Mouse (Mus musculus) embryonic facial prominence, embryonic 13.5 days (tissue): Measurements from ENCODE around the gene Lemd1. TPM values are rescaled to one million over a fixed set of nuclear protein-coding genes. Genes with fewer than 3 reads are reported as not detected.

Experiments
- ATAC-seq: fragments of 200-750 bp; cut with Nextera tagmentation; 2 replicates; pipeline ENCODE4 v1.8.0; 2017; ENCODE audit warnings: low read depth; ENCODE audit not compliant: insufficient number of reproducible peaks, insufficient read depth, low FRiP score, low TSS enrichment
- H3K27ac ChIP-seq: fragments of 300-500 bp; sonication (generic); 2 replicates; pipeline ENCODE4 v1.5.1; 2015; ENCODE audit warnings: moderate library complexity, mild to moderate bottlenecking, inconsistent platforms
- H3K27me3 ChIP-seq: fragments of 300-500 bp; sonication (generic); 2 replicates; pipeline ENCODE4 v1.6.1; 2015; ENCODE audit warnings: mild to moderate bottlenecking, inconsistent platforms
- H3K36me3 ChIP-seq: fragments of 300-500 bp; sonication (generic); 2 replicates; pipeline ENCODE4 v1.6.1; 2015; ENCODE audit warnings: mild to moderate bottlenecking, inconsistent platforms
- H3K4me1 ChIP-seq: fragments of 300-500 bp; sonication (generic); 2 replicates; pipeline ENCODE4 v1.6.1; 2015; ENCODE audit warnings: inconsistent platforms
- H3K4me2 ChIP-seq: fragments of 300-500 bp; sonication (generic); 2 replicates; pipeline ENCODE4 v1.6.1; 2015; ENCODE audit warnings: moderate library complexity, mild to moderate bottlenecking, inconsistent platforms
- H3K4me3 ChIP-seq: fragments of 300-500 bp; sonication (generic); 2 replicates; pipeline ENCODE4 v1.5.1; 2015; ENCODE audit warnings: mild to moderate bottlenecking, inconsistent platforms
- H3K9ac ChIP-seq: fragments of 300-500 bp; sonication (generic); 2 replicates; pipeline ENCODE4 v1.6.1; 2015; ENCODE audit warnings: mild to moderate bottlenecking, inconsistent platforms
- H3K9me3 ChIP-seq: fragments of 300-500 bp; sonication (generic); 2 replicates; pipeline ENCODE4 v1.6.1; 2016; ENCODE audit warnings: inconsistent platforms
- WGBS: fragments of 180-500 bp; shearing (Covaris S2); methylation state at CpG from one replicate; pipeline ENCODE4 v1.1.7; 2015; ENCODE audit warnings: mixed read lengths; 5-methylcytosine and 5-hydroxymethylcytosine counted together
- polyA plus RNA-seq: library from polyadenylated mRNA; unstranded; fragments of >200 nt; fragmentation: Nextera tagmentation; extraction: Ambion mirVana; gene quantifications from 2 replicates; pipeline ENCODE4 v1.2.1, GENCODE M21; 2015

Gene Lemd1
- polyA plus RNA-seq, 1 experiment from 2014 or later: 1.2 TPM

GRCm38 (mm10) chr1:132229667-132230066, 38.4 kb downstream of the Lemd1 start, which contains the start of gene Gm10188:
TSS of gene Gm10188 (minus strand) at chr1:132229767.
- H3K4me1 ChIP-seq: no peaks in the 10 kb centered on the region
- 78% methylated on average over 3 of the region's 3 CpGs for WGBS
- H3K9me3 ChIP-seq: no peaks in the 10 kb centered on the region
- H3K27ac ChIP-seq: no peak within 1 kb of the TSS
- H3K36me3 ChIP-seq: no peaks in the 10 kb centered on the region
- no peak within 1 kb of the TSS for H3K9ac ChIP-seq
- no peak within 1 kb of the TSS for H3K4me2 ChIP-seq
- H3K4me3 ChIP-seq: no peak within 1 kb of the TSS
- H3K27me3 ChIP-seq: peaks cover 8% of the 10 kb centered on the region; the same call in 1 of the 2 replicates
- no peak for ATAC-seq

DNA sequence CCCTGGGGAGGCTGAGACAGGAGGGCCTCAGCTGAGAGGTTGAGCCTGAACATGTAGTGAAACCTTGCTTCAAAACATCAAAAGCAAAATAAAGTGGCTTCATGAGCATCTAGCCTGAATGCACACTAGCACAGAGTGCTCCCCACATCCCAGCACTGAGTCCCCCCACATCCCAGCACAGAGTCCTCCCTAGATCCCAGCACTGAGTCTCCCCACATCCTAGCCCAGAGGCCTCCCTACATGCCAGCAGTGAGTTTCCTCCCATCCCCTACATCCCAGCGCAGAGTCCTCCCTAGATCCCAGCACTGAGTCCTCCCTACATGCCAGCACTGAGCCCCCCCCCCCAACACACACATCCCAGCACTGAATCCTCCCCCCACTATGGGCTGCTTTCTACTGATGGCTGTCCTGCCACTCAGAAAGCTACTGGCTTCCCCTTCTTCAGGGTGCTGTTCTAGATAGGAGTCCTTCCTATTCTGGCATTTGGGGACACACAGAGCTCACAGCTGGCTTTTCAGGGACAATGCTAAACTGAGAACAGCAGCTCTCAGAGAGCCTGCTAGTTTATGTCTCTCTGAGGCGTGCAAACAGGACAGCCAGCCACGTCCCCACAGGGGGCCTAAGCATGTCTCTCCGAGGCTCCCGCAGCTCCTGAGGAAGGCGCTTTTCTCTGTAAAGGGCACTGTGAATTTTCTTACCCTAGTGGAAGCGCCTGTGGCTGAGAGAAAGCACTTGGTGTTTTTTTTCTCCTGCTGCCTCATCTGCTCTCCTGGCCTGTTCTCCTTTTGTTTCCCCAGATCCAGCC, 40.4 kb downstream of the Lemd1 start:
- no peaks in the 10 kb centered on the region for H3K36me3 ChIP-seq
- H3K4me1 ChIP-seq: no peaks in the 10 kb centered on the region
- 31% methylated on average over 7 of the region's 7 CpGs for WGBS
- no peak overlapping the region for H3K4me2 ChIP-seq
- no peaks in the 10 kb centered on the region for H3K9me3 ChIP-seq
- H3K27me3 ChIP-seq: peaks cover 21% of the 10 kb centered on the region
- H3K4me3 ChIP-seq: no peak overlapping the region
- H3K27ac ChIP-seq: no peak overlapping the region
- no peak for ATAC-seq
- H3K9ac ChIP-seq: 0 out of 2 replicates have a peak overlapping the region, but pooled peaks have one; percentile 21

- WGBS: 20% methylated on average over 12 of the region's 12 CpGs
- no peaks in the 10 kb centered on the region for H3K36me3 ChIP-seq
- H3K27ac ChIP-seq: no peak overlapping the region
- H3K4me3 ChIP-seq: no peak overlapping the region
- no peaks in the 10 kb centered on the region for H3K9me3 ChIP-seq
- peaks cover 24% of the 10 kb centered on the region for H3K27me3 ChIP-seq
- H3K4me2 ChIP-seq: no peak overlapping the region
- no peak for ATAC-seq
- no peak overlapping the region for H3K9ac ChIP-seq
- H3K4me1 ChIP-seq: no peaks in the 10 kb centered on the region
Measured at GRCm38 (mm10) chr1:132233566-132233965, 42.3 kb downstream of the Lemd1 start.

DNA sequence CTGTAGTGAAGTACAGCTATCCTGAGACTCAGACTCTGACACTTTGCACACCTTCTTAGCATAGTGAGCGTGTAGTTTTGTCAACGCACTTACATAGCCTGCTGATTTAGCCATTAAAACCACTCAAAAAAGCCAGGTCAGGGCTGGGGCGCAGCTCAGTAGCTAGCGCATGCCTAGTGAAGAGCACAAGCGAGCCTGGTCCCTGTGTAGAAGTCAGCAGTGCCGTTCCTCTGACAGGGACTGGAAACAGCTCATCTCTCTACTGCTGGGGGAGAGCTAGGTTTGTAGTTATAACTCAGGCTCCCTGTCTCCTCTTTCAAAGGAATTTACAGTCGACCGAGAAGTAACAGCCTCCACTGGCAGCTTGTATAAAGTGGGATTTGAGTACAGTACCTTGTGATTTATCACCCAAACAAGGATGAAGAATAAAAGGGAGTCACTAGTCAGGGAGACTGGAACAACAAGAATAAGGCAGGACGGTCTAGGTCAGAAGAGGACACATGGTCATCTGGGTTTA, 43.6 kb downstream of the Lemd1 start:
- H3K9ac ChIP-seq: no peak overlapping the region
- no peaks in the 10 kb centered on the region for H3K36me3 ChIP-seq
- H3K27ac ChIP-seq: no peak overlapping the region
- H3K4me3 ChIP-seq: no peak overlapping the region
- H3K27me3 ChIP-seq: peaks cover 24% of the 10 kb centered on the region
- H3K4me1 ChIP-seq: no peaks in the 10 kb centered on the region
- 70% methylated on average over 9 of the region's 9 CpGs for WGBS
- ATAC-seq: no peak
- no peak overlapping the region for H3K4me2 ChIP-seq
- no peaks in the 10 kb centered on the region for H3K9me3 ChIP-seq

DNA sequence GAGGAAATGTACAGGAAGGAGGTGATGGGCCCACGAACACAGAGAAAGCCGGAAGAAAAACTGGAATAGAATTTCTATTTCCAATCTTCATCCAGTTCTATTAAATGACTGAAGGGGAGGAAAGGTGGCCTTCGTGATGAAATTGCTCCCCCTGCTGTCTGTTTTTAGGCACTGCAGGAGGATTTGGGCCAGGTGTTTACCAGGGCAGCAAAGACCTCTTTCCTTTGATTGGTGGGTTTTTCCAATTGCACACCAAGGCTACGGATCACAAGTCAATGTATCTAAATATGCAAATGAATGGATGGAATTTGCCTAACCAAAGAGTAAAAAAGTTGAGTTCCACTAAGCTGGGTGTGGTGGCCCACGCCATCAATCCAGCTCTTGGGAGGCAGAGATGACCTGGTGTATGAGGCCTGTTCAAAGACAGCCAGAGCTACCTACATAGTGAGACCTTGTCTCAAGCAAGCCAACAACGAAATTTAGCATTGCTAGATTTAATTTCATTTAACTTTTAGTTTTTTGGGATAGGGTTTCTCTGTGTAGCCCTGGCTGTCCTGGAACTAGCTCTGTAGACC, 46.4 kb downstream of the Lemd1 start:
- Histone ChIP-seq H3K9me3 (no peaks in the 10 kb centered on the region), H3K4me3 (no peak overlapping the region), H3K36me3 (no peaks in the 10 kb centered on the region), H3K27me3 (peaks cover 27% of the 10 kb centered on the region), H3K9ac (no peak overlapping the region), H3K4me1 (no peaks in the 10 kb centered on the region), H3K4me2 (no peak overlapping the region), H3K27ac (no peak overlapping the region)
- ATAC-seq: no peak
- 20% methylated on average over 6 of the region's 6 CpGs for WGBS

DNA sequence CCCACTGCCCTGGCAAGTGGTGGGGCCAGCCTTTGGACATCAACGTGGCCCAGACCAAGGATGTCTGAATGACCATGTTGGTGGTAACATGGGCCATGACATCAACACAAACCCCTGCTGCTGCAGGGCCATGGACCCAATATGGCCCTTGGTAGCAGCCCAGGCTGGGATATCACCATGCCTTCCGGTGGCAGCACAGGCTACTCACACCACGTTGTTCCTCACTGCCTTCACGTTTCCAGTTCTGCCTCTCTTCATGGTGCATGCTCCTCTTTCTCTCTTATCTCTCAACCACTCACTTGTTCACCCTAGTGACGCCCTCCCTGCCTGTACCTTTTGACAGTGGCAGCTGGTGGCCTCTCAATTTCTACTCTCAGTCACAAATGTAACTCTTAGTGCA, 53.8 kb downstream of the Lemd1 start:
- H3K36me3 ChIP-seq: no peaks in the 10 kb centered on the region
- H3K9ac ChIP-seq: no peak overlapping the region
- no peak overlapping the region for H3K27ac ChIP-seq
- WGBS: 76% methylated on average over 5 of the region's 5 CpGs
- no peaks in the 10 kb centered on the region for H3K4me1 ChIP-seq
- no peaks in the 10 kb centered on the region for H3K9me3 ChIP-seq
- ATAC-seq: no peak
- no peak overlapping the region for H3K4me3 ChIP-seq
- H3K27me3 ChIP-seq: 0 out of 2 replicates have a peak, but pooled peaks cover 3% of the 10 kb centered on the region
- no peak overlapping the region for H3K4me2 ChIP-seq

DNA sequence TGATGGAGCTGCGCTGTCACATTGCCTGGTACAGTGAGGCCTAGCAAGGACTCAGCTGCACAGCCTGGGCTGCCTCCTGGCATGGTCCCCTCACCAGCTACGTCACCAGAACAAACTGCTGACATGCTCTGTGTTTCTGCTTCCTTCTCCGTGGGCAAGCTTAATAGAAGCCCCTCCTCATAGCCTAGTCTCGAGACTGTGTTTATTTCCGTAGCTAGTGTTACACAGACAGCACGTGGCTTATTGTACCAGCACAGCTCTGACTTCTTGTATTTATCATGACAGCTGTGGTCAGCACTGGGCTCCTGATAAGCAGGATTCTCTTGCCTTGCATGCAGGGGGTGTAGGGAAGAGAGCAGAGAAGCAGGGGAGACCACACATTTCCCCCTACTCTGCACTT, 54.9 kb downstream of the Lemd1 start:
- ATAC-seq: no peak
- 57% methylated on average over 6 of the region's 6 CpGs for WGBS
- no peaks in the 10 kb centered on the region for H3K36me3 ChIP-seq
- no peaks in the 10 kb centered on the region for H3K9me3 ChIP-seq
- no peak overlapping the region for H3K4me3 ChIP-seq
- H3K27me3 ChIP-seq: 0 out of 2 replicates have a peak, but pooled peaks cover 2% of the 10 kb centered on the region
- H3K9ac ChIP-seq: no peak overlapping the region
- H3K4me1 ChIP-seq: no peaks in the 10 kb centered on the region
- H3K27ac ChIP-seq: no peak overlapping the region
- H3K4me2 ChIP-seq: no peak overlapping the region

- H3K27ac ChIP-seq: no peak overlapping the region
- H3K4me3 ChIP-seq: no peak overlapping the region
- H3K27me3 ChIP-seq: no peaks in the 10 kb centered on the region
- ATAC-seq: no peak
- no peaks in the 10 kb centered on the region for H3K9me3 ChIP-seq
- no peak overlapping the region for H3K4me2 ChIP-seq
- no peaks in the 10 kb centered on the region for H3K36me3 ChIP-seq
- no peak overlapping the region for H3K9ac ChIP-seq
- no peaks in the 10 kb centered on the region for H3K4me1 ChIP-seq
- WGBS: 88% methylated on average over 4 of the region's 4 CpGs
Measured at GRCm38 (mm10) chr1:132246641-132247040, 55.4 kb downstream of the Lemd1 start.

DNA sequence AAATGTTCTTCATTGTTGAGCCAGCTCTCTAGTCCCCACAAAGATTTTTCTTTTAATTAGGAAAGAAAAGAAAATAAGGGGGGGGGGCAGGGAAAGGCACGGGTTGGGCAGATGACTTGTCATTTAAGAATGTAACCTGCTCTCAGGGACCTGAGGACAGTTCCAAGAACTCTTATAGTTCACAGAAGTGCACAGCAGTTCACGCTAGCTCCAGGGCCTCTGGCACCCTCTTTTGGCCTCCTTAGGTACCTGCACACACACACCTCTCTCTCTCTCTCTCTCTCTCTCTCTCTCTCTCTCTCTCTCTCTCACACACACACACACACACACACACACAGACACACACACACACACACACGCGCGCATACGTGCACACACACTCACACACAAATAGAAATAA, 63.2 kb downstream of the Lemd1 start:
- no peak for ATAC-seq

DNA sequence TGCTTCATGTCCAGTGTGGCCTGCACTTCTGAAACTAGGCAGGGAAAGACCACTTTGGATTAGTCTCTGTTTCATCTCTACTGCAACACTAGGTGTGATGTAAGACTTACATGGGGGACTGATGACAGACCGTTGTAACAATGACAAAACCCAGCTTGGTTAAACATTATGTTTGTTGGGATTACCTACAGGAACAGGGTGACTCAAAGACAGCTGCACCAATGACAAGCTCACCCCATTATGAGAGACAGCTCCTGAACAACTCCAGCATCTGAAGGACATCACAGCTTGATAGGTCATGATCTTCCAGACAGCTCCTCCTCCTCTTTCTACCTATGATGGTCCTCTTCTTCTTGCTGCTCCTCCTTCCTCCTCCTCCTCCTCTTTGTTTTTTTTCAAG, 69.1 kb downstream of the Lemd1 start:
- Histone ChIP-seq H3K27me3 (no peaks in the 10 kb centered on the region), H3K9ac (no peak overlapping the region), H3K4me2 (no peak overlapping the region), H3K4me3 (no peak overlapping the region), H3K4me1 (no peaks in the 10 kb centered on the region; the same call in 1 of the 2 replicates), H3K36me3 (no peaks in the 10 kb centered on the region), H3K27ac (no peak overlapping the region), H3K9me3 (no peaks in the 10 kb centered on the region)
- 91% methylated on average over 1 of the region's 1 CpGs for WGBS
- ATAC-seq: no peak

More for the DNA sequence above, 63.2 kb downstream of the Lemd1 start:
- WGBS: 87% methylated on average over 6 of the region's 6 CpGs
- no peak overlapping the region for H3K9ac ChIP-seq
- H3K27ac ChIP-seq: no peak overlapping the region
- no peaks in the 10 kb centered on the region for H3K4me1 ChIP-seq
- H3K9me3 ChIP-seq: no peaks in the 10 kb centered on the region
- no peak overlapping the region for H3K4me2 ChIP-seq
- H3K27me3 ChIP-seq: no peaks in the 10 kb centered on the region
- no peaks in the 10 kb centered on the region for H3K36me3 ChIP-seq
- H3K4me3 ChIP-seq: no peak overlapping the region

DNA sequence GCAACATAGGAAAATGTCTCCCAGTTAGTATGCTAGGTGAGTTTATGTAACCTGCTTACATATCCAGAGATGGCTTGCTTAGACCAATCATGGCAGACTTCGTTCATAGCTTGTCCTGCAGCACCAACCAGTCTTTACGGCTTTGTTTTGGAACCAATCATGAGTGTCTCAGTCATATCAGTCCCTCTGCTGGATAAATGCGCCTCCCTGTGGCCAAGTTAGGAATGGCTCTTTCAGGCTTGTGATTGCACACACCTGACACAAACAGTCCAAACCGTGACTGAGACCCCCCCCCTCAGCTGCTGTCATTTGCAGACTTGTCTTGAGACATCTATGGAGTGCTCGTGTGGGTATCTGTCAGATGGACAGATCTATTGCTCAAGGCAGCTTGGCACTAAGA, 69.8 kb downstream of the Lemd1 start:
- H3K36me3 ChIP-seq: no peaks in the 10 kb centered on the region
- no peak overlapping the region for H3K9ac ChIP-seq
- no peak overlapping the region for H3K4me2 ChIP-seq
- no peak overlapping the region for H3K27ac ChIP-seq
- no peaks in the 10 kb centered on the region for H3K27me3 ChIP-seq
- ATAC-seq: no peak
- no peak overlapping the region for H3K4me3 ChIP-seq
- H3K9me3 ChIP-seq: no peaks in the 10 kb centered on the region
- WGBS: 69% methylated on average over 5 of the region's 5 CpGs
- no peaks in the 10 kb centered on the region; the same call in 1 of the 2 replicates for H3K4me1 ChIP-seq

DNA sequence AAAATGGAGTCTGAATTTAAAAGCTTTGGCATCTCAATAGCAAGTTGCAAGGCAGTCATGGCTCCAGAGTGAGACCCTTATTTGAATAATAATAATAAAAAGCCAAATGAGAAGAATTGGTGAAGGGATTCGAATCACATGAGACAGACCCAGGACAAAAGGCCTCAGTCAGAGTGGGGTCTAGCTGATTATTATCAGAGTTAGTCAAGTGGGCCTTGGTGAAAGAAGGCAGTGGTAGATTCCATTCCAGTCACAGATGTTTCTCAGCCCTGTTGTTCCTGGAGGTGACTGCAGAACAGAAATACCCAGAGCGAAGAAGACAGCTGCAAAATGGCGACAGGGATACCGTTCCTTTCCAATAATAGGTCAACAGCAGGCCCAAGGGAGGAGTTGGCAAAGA, 72.4 kb downstream of the Lemd1 start:
- no peak overlapping the region for H3K27ac ChIP-seq
- no peak for ATAC-seq
- H3K4me2 ChIP-seq: no peak overlapping the region
- H3K4me3 ChIP-seq: no peak overlapping the region
- no peaks in the 10 kb centered on the region for H3K36me3 ChIP-seq
- WGBS: 91% methylated on average over 4 of the region's 4 CpGs
- no peaks in the 10 kb centered on the region for H3K9me3 ChIP-seq
- no peaks in the 10 kb centered on the region for H3K27me3 ChIP-seq
- H3K4me1 ChIP-seq: peaks cover 23% of the 10 kb centered on the region
- H3K9ac ChIP-seq: no peak overlapping the region
